7 mouse cellular contexts compared by ENCODE assay signal in genomic region chr4:149099369-149100017, GRCm38 (mm10). TPM values are rescaled to one million over a fixed set of nuclear protein-coding genes. Genes with fewer than 3 reads are reported as not detected.
DNase-seq lines count a peak whose midpoint lies in the region; ATAC-seq lines count a peak whose summit lies in the region.

Pex14 (minus strand) TSS chr4:149099876.

- no peaks in the 10 kb centered on the region for H3K9me3 ChIP-seq in embryonic facial prominence, embryonic 11.5 days (replicated peaks; ENCODE audit: control insufficient read depth, low read length)
- no peaks in the 10 kb centered on the region for H3K9me3 ChIP-seq in limb, embryonic 11.5 days (ENCODE audit: control insufficient read depth, low read length)
- no peaks in the 10 kb centered on the region for H3K9me3 ChIP-seq in midbrain, embryonic 14.5 days (ENCODE audit: control insufficient read depth, low read length)

- H3K9ac ChIP-seq in embryonic facial prominence, embryonic 11.5 days (replicated peaks; ENCODE audit: low read length): peak within 1 kb of the TSS; percentile 88
- peak within 1 kb of the TSS; percentile 81 for H3K9ac ChIP-seq in limb, embryonic 11.5 days (ENCODE audit: low read length)
- H3K9ac ChIP-seq in midbrain, embryonic 14.5 days (replicated peaks; ENCODE audit: low read length): peak within 1 kb of the TSS; percentile 84

- H3K4me3 ChIP-seq in embryonic facial prominence, embryonic 11.5 days (ENCODE audit: low read depth, low read length): peak within 1 kb of the TSS; percentile 66
- peak within 1 kb of the TSS; percentile 96 for H3K4me3 ChIP-seq in limb, embryonic 11.5 days (ENCODE audit: low read depth, low read length)
- H3K4me3 ChIP-seq in midbrain, embryonic 14.5 days (replicated peaks; ENCODE audit: low read depth, low read length): peak within 1 kb of the TSS; percentile 97

- H3K36me3 ChIP-seq in embryonic facial prominence, embryonic 11.5 days (replicated peaks; ENCODE audit: control insufficient read depth, insufficient read depth, low read depth, low read length): no peaks in the 10 kb centered on the region
- no peaks in the 10 kb centered on the region for H3K36me3 ChIP-seq in limb, embryonic 11.5 days (ENCODE audit: control insufficient read depth, insufficient read depth, low read length)
- no peaks in the 10 kb centered on the region for H3K36me3 ChIP-seq in midbrain, embryonic 14.5 days (ENCODE audit: control insufficient read depth, insufficient read depth, low read length)

- H3K27ac ChIP-seq in embryonic facial prominence, embryonic 11.5 days (replicated peaks; ENCODE audit: low read depth, low read length): 0 out of 2 replicates have a peak within 1 kb of the TSS, but pooled peaks have one; percentile 1
- 0 out of 2 replicates have a peak within 1 kb of the TSS, but pooled peaks have one; percentile 30 for H3K27ac ChIP-seq in limb, embryonic 11.5 days (replicated peaks; ENCODE audit: low read depth, low read length)
- peak within 1 kb of the TSS; percentile 38; the same call in 1 of the 2 replicates for H3K27ac ChIP-seq in midbrain, embryonic 14.5 days (replicated peaks; ENCODE audit: low read depth, low read length)

- WGBS in embryonic facial prominence, embryonic 11.5 days: 0% methylated on average over 33 of the region's 50 CpGs
- WGBS in limb, embryonic 11.5 days: under 1% methylated on average over 50 of the region's 50 CpGs
- under 1% methylated on average over 50 of the region's 50 CpGs for WGBS in midbrain, embryonic 14.5 days

- ATAC-seq in embryonic facial prominence, embryonic 11.5 days (replicated peaks; ENCODE audit: insufficient number of reproducible peaks, low FRiP score, low TSS enrichment, low read depth): peak; percentile 81
- peak; percentile 61 for ATAC-seq in limb, embryonic 11.5 days (ENCODE audit: insufficient number of reproducible peaks, low FRiP score, low TSS enrichment, low read depth)
- ATAC-seq in midbrain, embryonic 14.5 days (ENCODE audit: low FRiP score, low TSS enrichment): peak; percentile 84

- H3K4me2 ChIP-seq in embryonic facial prominence, embryonic 11.5 days (ENCODE audit: low read depth, low read length): peak within 1 kb of the TSS; percentile 90
- H3K4me2 ChIP-seq in limb, embryonic 11.5 days (ENCODE audit: low read depth, severe bottlenecking): peak within 1 kb of the TSS; percentile 85
- H3K4me2 ChIP-seq in midbrain, embryonic 14.5 days (ENCODE audit: low read length): peak within 1 kb of the TSS; percentile 91

- peak; percentile 94 for DNase-seq in adrenal gland, postnatal 14 days
- peak; percentile 95 for DNase-seq in embryonic facial prominence, embryonic 11.5 days (ENCODE audit: low spot score)
- DNase-seq in heart, adult 11 months: peak; percentile 99
- DNase-seq in kidney, adult 18-20 months: peak; percentile 92
- peak; percentile 92 for DNase-seq in limb, embryonic 11.5 days (ENCODE audit: low spot score)
- DNase-seq in midbrain, embryonic 14.5 days: peak; percentile 95
- peak; percentile 74 to 86 for DNase-seq in spleen, adult 18-20 months

- H3K27me3 ChIP-seq in embryonic facial prominence, embryonic 11.5 days (ENCODE audit: control insufficient read depth, insufficient read depth, low read length): no peaks in the 10 kb centered on the region
- H3K27me3 ChIP-seq in limb, embryonic 11.5 days (ENCODE audit: control insufficient read depth, insufficient read depth, low read length): no peaks in the 10 kb centered on the region
- H3K27me3 ChIP-seq in midbrain, embryonic 14.5 days (ENCODE audit: control insufficient read depth, insufficient read depth, low read length): no peaks in the 10 kb centered on the region

- H3K4me1 ChIP-seq in embryonic facial prominence, embryonic 11.5 days (ENCODE audit: control insufficient read depth, insufficient read depth, low read length): no peaks in the 10 kb centered on the region
- peaks cover 7% of the 10 kb centered on the region; the same call in 1 of the 2 replicates for H3K4me1 ChIP-seq in limb, embryonic 11.5 days (ENCODE audit: control insufficient read depth, insufficient read depth, low read length)
- peaks cover 12% of the 10 kb centered on the region for H3K4me1 ChIP-seq in midbrain, embryonic 14.5 days (ENCODE audit: control insufficient read depth, insufficient read depth, low read length)

RNA-seq across cellular contexts. Expression of gene Pex14, which starts in this region (rescaled TPM):
- 61.7 and 64.1 TPM in 2 replicates for total RNA-seq in adrenal gland, postnatal 14 days (2021)
- polyA plus RNA-seq in embryonic facial prominence, embryonic 11.5 days (2014; fragmentation: Nextera tagmentation; extraction: Ambion mirVana): 29.0 and 33.1 TPM in 2 replicates
- polyA plus RNA-seq in limb, embryonic 11.5 days (2014; fragmentation: Nextera tagmentation; extraction: Ambion mirVana): 41.1 and 41.6 TPM in 2 replicates
- 46.0 and 47.3 TPM in 2 replicates for polyA plus RNA-seq in midbrain, embryonic 14.5 days (2014; fragmentation: Nextera tagmentation; extraction: Ambion mirVana)

Comparison
In these comparisons a context has a peak if more than half of its experiments do, and no peak if none do; other contexts are left out.
1. Peak in every context shown above with its lines: DNase-seq, ATAC-seq, H3K4me3 ChIP-seq and H3K27ac ChIP-seq.